Mouse (Mus musculus): ENCODE results near the gene Vmp1.

The Vmp1 gene

GRCm38 (mm10) chr11:86634396-86634795 lies 49.2 kb downstream of the Vmp1 start:
- DNase-seq (ENCODE audit: low read depth, low spot score): no peak

DNA sequence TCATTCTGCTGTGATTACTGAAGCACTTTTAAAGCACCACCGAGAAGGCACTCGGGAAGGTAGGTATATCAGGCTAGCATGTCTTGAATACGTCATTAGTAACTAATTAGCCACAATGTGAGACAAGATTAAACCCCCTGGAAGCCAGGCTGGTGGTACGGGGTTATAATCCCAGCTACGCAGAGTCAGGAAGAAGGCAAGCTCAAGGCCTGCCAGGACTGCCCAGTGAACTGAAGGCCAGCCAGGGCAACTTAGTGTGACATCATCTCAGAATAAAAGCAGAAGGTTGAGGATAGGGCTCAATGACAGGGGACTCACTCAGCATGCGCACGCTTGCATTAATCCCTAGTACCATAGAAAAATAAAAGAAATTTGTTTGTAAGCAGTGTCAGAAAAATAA lies 53.7 kb downstream of the Vmp1 start:
- DNase-seq (ENCODE audit: low read depth, low spot score): no peak

GRCm38 (mm10) chr11:86629445-86629844 lies 54.2 kb downstream of the Vmp1 start:
- DNase-seq (ENCODE audit: low read depth, low spot score): no peak

- DNase-seq (ENCODE audit: low read depth, low spot score): no peak
Observed at GRCm38 (mm10) chr11:86628448-86628847, 55.2 kb downstream of the Vmp1 start.

DNA sequence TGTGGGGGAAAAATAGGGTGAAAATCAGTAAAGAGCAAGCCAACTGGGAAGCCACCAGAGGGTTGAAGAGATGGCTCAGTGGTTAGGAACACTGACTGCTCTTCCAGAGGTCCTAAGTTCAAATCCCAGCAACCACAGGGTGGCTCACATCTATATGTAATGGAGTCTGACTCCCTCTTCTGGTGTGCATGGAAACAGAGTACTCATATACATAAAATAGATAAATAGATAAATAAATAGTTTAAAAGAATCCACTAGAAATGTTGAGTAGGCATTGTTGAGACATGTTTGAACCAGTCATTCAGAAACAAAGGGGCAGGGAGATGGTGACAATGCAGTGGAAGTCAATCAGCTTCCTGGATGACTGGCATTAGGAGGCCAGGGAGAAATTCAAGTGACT lies 56.0 kb downstream of the Vmp1 start:
- DNase-seq (ENCODE audit: low read depth, low spot score): peak; percentile 23

GRCm38 (mm10) chr11:86626714-86627113 lies 56.9 kb downstream of the Vmp1 start:
- no peak for DNase-seq (ENCODE audit: low read depth, low spot score)

- DNase-seq (ENCODE audit: low read depth, low spot score): peak; percentile 82
Observed at GRCm38 (mm10) chr11:86624237-86624941, 59.2 kb downstream of the Vmp1 start.

DNA sequence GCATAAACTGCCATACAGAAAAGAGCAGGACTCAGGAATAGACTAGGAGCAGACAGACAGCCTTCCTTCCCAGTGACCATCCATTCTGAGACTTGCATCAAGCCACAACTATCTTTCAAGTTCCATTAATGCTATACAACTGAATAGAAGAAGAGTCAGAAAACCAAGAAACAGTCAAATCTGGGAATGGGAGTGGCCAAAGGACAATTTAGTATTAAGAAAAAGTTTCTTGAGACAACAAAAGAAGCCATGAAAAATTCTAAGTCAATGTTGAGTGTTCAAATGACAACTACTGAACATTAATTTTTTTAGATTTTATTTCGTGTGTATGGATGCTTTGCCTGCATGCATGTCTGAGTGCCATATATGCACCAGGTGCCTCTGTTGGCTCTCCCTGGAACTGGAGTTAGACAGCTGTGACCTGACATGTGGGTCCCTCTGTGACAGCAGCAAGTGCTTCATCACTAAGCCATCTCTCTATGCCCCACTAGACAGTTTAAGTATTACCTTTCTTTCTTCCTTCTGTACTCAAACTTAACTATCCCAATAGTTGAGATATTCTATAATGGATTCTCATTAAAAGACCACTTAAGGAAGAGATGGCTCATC lies 60.1 kb downstream of the Vmp1 start:
- DNase-seq (ENCODE audit: low read depth, low spot score): peak; percentile 20

GRCm38 (mm10) chr11:86622191-86622912 lies 61.3 kb downstream of the Vmp1 start:
- DNase-seq (ENCODE audit: low read depth, low spot score): no peak

DNA sequence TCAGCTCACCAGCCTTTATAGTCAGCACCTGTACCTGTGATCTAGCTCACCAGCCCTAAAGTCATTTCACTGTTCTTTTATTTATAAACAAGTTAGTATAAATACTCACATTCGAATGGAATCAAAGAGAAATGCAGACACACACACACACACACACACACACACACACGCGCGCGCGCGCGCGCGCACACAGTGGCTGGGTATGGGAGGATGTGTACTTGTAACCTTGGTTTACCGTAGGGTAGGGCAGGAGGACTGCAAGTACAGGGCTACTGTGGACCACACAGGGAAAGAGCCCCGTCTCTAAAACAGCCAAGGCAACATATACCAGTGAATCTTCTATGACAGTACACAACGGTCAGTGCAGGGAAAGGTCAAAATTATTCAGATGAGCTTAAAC lies 62.5 kb downstream of the Vmp1 start:
- DNase-seq (ENCODE audit: low read depth, low spot score): peak; percentile 64

- peak; percentile 40 for DNase-seq (ENCODE audit: low read depth, low spot score)
Observed at GRCm38 (mm10) chr11:86618548-86619335, 64.9 kb downstream of the Vmp1 start.

DNA sequence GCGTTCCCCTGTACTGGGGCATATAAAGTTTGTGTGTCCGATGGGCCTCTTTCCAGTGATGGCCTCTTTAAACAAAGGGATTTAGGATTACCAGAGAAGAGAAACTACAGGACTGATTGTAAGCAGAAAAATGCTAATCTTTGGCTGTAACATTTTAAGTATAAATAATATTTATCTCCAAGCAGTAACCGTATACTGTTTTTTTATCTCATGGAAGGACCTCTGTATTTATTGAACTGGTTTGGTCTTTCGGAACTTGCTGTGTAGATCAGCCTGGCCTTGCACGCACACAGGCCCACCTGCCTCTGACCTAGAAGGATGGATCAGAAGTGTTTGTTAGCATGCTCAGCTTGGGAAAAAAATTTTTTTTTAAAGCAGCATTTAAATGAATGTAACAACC lies 69.0 kb downstream of the Vmp1 start:
- no peak for DNase-seq (ENCODE audit: low read depth, low spot score)

GRCm38 (mm10) chr11:86614056-86614530 lies 69.5 kb downstream of the Vmp1 start:
- DNase-seq (ENCODE audit: low read depth, low spot score): no peak

DNA sequence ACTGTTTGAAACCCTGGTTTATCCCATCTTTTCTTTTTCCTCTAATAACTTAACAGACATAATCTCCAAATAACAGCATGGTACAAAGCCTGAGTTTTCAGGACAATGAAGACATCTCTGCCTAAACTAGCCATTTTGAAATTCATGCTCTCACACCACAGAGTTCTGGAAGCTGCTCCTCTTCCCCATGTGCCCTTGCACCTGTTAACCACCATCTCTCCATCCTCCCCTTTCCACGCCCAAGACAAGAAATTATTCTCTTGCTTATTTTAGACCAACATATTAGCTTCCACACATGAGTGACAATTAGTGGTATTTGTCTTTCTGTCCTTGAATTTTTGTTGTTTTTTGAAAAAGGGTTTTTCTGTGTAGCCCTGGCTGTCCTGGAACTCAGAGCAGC lies 71.6 kb downstream of the Vmp1 start:
- DNase-seq (ENCODE audit: low read depth, low spot score): no peak

- DNase-seq (ENCODE audit: low read depth, low spot score): no peak
Observed at GRCm38 (mm10) chr11:86610239-86610638, 73.4 kb downstream of the Vmp1 start.

- DNase-seq (ENCODE audit: low read depth, low spot score): no peak
Observed at GRCm38 (mm10) chr11:86607808-86608350, 75.8 kb downstream of the Vmp1 start.

- DNase-seq (ENCODE audit: low read depth, low spot score): no peak
Observed at GRCm38 (mm10) chr11:86606621-86607339, 76.9 kb downstream of the Vmp1 start.

GRCm38 (mm10) chr11:86604732-86605520 lies 78.7 kb downstream of the Vmp1 start:
- DNase-seq (ENCODE audit: low read depth, low spot score): no peak

DNA sequence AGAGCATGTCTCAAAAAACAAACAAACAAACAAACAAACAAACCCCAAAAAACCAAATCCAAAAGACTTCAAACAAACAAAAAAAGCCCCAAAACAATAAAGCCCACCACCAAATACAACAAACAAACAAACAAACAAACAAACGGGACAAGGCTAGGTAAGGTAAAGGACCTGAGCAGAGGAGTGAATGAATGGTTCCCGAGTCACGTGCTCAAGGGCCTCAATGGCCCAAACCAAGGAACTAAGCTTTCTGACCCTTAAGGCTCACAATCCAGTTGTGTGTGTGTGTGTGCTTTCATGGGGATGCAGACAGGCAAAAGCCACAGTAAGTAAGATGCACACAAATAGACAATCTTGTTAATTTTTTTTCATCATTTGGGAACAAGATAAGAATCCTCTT lies 79.3 kb downstream of the Vmp1 start:
- DNase-seq (ENCODE audit: low read depth, low spot score): no peak

GRCm38 (mm10) chr11:86603719-86604118 lies 79.9 kb downstream of the Vmp1 start:
- no peak for DNase-seq (ENCODE audit: low read depth, low spot score)

Measured in CD4-positive, CD25-positive, alpha-beta regulatory T cell, adult 2 months (primary cell).